Mouse (Mus musculus) ovary, adult 18-20 months (tissue): ENCODE measurements around the gene 1700030J22Rik.

ENCODE experiments used
- DNase-seq: peaks from one replicate; pipeline ENCODE4 v3.0.0; 2022; ENCODE audit warnings: low spot score, mixed read lengths

1700030J22Rik gene

GRCm38 (mm10) chr8:116978631-116979256, at the start of gene 1700030J22Rik:
TSS of gene 1700030J22Rik (minus strand) at chr8:116978959.
- DNase-seq: peak; percentile 97

- DNase-seq: peak; percentile 42
Observed at GRCm38 (mm10) chr8:117027601-117028000, 48.8 kb upstream of the 1700030J22Rik start.

- DNase-seq: no peak
Observed at GRCm38 (mm10) chr8:117022297-117022993, 43.7 kb upstream of the 1700030J22Rik start.

- DNase-seq: no peak
Observed at GRCm38 (mm10) chr8:117019323-117020275, 40.8 kb upstream of the 1700030J22Rik start.

GRCm38 (mm10) chr8:117017896-117018295, 39.1 kb upstream of the 1700030J22Rik start:
- DNase-seq: no peak

- no peak for DNase-seq
Observed at GRCm38 (mm10) chr8:117017006-117017405, 38.2 kb upstream of the 1700030J22Rik start.

GRCm38 (mm10) chr8:117015670-117016069, 36.9 kb upstream of the 1700030J22Rik start:
- no peak for DNase-seq

GRCm38 (mm10) chr8:117011366-117011765, 32.6 kb upstream of the 1700030J22Rik start:
- DNase-seq: no peak

GRCm38 (mm10) chr8:116994016-116994716, 15.4 kb upstream of the 1700030J22Rik start:
- no peak for DNase-seq

- DNase-seq: peak; percentile 99
Observed at GRCm38 (mm10) chr8:116993095-116993867, 14.5 kb upstream of the 1700030J22Rik start, which contains the start of gene Gcsh. TSS of gene Gcsh (minus strand) at chr8:116993537.

GRCm38 (mm10) chr8:116992176-116992971, 13.6 kb upstream of the 1700030J22Rik start:
- no peak for DNase-seq

GRCm38 (mm10) chr8:116991241-116991640, 12.5 kb upstream of the 1700030J22Rik start:
- DNase-seq: no peak

- no peak for DNase-seq
Observed at GRCm38 (mm10) chr8:116989842-116990241, 11.1 kb upstream of the 1700030J22Rik start.

- DNase-seq: no peak
Observed at GRCm38 (mm10) chr8:116980117-116980516, 1.4 kb upstream of the 1700030J22Rik start.

- no peak for DNase-seq
Observed at GRCm38 (mm10) chr8:116978052-116978451, 707 bp downstream of the 1700030J22Rik start.

GRCm38 (mm10) chr8:116975606-116976005, 3.2 kb downstream of the 1700030J22Rik start:
- no peak for DNase-seq

GRCm38 (mm10) chr8:116975066-116975465, 3.7 kb downstream of the 1700030J22Rik start:
- no peak for DNase-seq

- no peak for DNase-seq
Observed at GRCm38 (mm10) chr8:116969531-116969930, 9.2 kb downstream of the 1700030J22Rik start.

- no peak for DNase-seq
Observed at GRCm38 (mm10) chr8:116954415-116954814, 24.3 kb downstream of the 1700030J22Rik start.

GRCm38 (mm10) chr8:116952428-116952827, 26.3 kb downstream of the 1700030J22Rik start:
- DNase-seq: no peak
